Mouse (Mus musculus) mouse embryonic stem cell (cell line): ENCODE data around the gene Klhdc7b.
"Not testable (repeated sequence)": the region's sequence is repeated elsewhere in the genome, so short reads cannot be mapped to it uniquely, and the experiment has no call there.

Source experiments
- in situ Hi-C, 2 experiments: fragments of 300-500 bp; cut with MboI; formaldehyde crosslinking; loops; 1 replicate in 1 of 2; 3 replicates in 1 of 2; pipeline ENCODE4 v1.14.3; 2019 to 2020; ENCODE audit warnings: low sequenced_read_pairs in 2 of 2, low pct_unique_long_range_greater_than_20kb in 1 of 2, mixed read lengths in 1 of 2; ENCODE audit not compliant: unreplicated experiment in 1 of 2

The Klhdc7b gene

DNA sequence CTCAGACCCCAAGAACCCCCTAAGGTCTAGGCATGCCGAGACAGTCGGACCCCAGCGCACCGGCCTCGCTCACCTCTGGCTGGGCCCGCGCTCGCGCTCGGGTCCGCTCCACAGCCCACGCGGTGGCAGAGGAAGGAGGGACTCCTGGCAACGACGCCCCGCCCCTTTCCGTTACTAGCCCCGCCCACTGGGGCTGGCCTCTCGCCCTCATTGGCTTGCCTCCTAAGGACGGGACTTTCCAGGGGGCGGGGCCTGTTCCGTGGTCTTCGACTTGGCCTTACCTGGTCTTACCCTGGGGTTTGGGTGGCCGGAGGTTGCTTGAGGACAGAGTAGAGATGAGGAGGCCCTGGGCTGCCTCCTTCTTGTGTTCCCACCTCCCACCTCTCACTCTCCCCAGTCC lies 25.4 kb downstream of the Klhdc7b start, which contains the start of gene Syce3:
Gene Syce3 (minus strand): TSS at position 386 of the 400 bp plus-strand sequence.
- in situ Hi-C loops = no loop called here

DNA sequence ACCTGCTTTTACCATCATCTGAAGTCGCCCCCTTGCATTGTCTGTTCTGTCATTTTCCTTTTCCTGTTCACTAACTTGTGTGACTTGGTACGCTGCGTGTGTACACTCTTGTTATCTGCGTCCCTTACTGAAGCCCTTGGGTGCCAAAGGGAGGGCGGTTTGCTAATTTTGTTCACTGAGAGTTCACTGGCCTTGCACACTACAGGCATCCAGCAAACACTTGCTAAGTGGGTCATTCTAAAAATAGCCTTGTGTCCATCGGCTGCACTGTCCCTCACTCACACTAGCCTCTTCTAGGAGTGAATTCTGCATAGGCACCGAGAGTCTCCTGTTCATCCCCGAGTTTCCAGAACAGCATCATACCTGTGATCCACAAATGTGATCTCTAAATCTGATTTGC lies 30.6 kb downstream of the Klhdc7b start:
- in situ Hi-C loops = no loop called here

DNA sequence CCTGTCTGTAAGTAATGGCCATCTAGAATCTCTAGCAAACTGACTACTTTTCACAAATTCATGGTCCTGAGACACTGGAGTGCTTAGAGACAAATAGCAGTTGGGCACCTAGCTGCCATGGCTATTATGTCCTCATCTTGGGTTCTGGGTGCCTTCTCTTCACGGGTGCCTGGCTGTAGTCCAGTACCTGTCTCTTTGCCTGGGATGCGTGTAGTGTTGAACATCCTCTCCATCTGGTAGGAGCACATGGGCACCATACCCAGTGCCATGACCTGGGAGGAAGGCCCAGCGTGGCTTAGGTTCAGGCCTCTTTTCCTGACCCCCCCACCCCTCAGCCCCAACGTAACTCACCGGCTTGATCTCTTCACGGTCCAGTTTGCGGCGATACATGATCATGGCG lies 37.2 kb downstream of the Klhdc7b start:
- in situ Hi-C loops = no loop called here

DNA sequence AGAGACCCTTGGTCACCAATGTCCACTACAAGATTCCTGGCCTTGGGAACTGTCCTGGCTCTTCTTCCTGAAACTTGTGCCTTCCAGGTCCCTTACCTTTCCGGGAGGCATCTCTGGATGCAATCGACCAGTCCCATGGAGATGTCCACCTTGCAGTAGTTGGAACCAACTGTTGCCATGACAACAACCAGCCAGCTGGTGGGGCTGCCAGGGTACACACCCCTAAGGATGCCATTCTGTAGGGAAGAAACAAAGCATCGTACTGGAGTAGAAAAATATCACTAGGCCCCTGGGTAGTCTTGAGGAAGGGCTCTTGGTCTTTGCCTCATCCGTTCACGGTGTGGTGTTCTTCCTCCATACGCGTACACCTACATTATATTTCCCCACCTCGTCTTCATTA lies 39.9 kb downstream of the Klhdc7b start:
- in situ Hi-C loops = no loop called here

DNA sequence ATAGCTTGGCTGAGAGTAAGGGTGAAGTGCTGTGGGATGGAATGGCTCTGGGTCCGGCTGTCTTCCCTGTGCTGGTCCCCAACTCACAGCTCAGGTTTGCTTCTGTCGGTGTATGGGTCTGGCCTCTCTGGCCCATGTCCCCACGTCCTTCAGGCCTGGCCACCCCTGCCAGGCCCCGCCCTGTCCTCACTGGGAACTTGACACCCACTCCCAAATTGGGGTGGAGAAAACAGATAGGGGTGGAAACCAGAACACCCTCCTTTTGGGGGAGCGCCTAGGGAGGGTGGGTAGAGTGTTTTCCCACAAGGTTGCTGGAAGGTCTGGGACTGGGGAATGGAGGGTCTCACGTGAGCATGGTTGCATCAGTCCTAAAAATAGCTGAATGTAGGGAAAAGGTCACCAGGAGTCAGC lies 41.0 kb downstream of the Klhdc7b start, which contains the start of gene Cpt1b:
Gene Cpt1b (minus strand): TSS at position 153 of the 411 bp plus-strand sequence.
- in situ Hi-C loops = no loop called here

DNA sequence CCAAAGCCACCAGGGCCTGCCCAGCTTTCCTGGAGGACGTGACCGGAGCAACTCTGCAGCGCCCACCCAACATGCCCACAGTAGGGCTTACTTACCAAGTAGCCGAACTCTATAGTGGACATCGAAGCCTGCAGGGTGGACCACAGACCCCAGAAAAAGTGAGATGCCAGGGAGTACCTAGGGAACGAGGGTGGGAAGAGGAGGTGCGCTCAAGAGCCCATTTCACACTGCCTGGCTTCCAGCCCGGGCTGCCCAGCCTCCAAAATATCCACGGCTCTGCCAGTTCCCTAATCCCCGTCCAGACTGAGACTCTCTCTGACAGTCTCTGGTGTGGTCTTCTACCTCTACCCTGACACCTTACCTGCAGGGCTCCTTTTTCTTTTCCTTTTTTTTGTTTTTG lies 42.0 kb downstream of the Klhdc7b start:
- in situ Hi-C loops = no loop called here

DNA sequence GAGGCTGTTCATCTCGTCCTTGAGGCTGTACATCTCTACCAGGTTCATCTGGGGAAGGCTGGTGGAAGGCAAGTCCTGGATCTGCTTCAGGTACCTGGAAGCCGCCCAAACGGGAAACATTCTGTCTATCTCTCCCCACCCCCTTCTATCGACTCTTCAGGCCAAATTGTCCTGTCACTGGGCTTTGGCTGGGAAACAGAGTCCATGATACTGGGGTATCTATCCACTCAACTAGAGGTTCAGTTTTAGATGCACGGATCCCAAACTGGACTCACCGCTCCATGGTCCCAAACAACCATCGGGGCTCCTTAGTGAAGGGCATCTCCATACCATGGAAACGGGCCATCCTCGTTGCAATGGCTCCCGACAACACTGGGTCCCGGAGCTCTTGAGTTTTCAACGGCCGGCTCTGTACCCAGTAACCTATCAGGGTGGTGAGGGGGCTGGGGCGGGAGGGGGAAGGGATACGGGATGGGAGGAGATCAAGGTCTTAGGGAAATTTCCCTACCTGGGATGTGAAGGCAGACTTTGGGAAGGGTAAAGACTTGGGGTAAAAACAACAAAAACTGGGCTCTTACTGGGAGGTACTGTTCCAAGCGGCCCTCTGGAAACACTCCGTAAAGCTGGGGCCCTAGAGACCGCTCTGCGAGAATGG lies 43.5 kb downstream of the Klhdc7b start:
- in situ Hi-C loops = no loop called here

DNA sequence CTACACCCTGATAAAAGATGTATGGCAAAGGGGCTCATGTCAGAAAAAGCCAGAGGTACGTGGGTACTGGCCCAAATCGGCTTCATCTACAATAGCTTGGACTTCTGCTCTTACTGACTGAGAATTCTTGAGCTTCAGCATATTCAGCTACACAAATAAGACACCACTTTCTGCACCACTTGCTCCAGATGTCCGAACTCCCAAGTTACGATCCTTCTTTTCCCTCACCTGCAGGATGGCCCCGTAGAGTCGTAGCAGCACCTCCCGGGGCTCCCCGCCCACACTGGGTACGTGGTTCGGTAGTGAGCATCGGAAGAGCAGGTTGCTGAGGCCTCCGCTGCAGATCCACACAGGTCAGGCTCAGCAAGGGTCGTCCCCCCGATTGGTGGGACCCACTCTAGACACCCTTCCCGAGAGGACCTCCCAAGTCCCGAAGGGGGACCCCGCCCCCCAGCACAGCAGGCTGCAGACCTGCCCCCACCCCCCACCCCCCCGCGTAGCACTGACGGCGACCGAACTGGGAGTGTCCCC lies 44.2 kb downstream of the Klhdc7b start:
- in situ Hi-C loops = no loop called here

DNA sequence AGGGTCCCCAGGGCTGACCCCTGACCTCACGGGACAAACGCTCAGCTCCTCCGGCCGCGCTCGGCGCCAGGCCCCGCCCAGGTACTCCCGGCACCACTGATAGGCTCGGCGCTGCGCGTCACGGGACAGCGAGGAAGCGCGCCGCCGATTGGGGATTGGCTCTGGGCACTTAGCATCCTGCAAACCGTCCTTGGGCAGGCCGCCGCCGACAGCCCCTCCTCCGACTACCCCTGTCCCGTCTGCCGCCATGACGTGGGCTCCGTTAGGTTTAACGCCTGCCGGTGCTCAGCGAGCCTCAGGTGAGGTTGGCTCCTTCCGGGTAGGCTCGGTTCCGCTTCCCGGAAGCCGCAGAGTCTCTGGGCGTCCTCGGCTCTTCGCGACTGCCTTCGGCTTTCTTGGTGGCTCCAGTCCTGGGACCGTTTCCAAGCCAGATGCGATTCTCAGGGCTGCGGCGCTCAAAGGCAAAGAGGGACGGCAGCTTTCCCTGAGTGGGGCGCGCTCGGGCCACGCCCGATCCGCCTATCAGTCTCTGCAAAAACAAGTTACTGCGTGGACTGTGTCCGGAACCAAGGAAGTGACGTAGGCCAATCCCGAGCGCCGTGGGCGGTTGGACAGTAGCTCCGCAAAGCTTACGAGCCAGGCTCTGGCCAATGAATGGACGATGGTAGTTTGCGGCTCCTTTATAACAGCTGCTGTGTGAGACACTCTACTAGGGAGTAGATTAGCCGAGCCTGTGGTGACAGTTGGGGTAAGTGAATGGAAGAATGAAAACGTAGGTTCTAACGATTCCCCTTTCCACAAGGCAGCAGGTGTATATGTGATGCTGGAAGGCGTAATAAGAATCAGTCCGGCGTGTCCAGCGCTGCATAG lies 44.9 kb downstream of the Klhdc7b start, which contains the start of the genes C730034F03Rik, Gm44502 and Chkb:
Gene C730034F03Rik (plus strand): TSS at position 238 of the 870 bp plus-strand sequence.
Gene Gm44502 (minus strand): TSS at position 345 of the 870 bp plus-strand sequence.
Gene Chkb (minus strand): TSS at position 557 of the 870 bp plus-strand sequence.
- in situ Hi-C loops = no loop called here

DNA sequence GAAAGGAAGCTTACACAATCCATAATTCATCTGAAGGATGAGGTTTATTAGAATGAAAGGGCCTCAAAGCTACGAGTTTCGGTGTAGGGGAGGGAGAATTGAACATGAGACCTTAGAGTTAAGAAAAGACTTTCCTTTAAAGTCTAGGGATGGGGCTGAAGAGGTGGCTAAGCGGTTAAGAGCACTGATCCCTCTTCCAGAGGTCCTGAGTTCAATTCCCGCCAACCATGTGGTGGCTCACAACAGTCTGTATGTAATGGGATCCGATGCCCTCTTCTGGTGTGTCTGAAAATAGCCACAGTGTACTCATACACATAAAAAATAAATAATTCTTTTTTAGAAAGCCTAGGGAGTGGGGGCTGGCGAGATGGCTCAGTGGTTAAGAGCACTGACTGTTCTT lies 45.6 kb downstream of the Klhdc7b start:
- in situ Hi-C loops = no loop called here

DNA sequence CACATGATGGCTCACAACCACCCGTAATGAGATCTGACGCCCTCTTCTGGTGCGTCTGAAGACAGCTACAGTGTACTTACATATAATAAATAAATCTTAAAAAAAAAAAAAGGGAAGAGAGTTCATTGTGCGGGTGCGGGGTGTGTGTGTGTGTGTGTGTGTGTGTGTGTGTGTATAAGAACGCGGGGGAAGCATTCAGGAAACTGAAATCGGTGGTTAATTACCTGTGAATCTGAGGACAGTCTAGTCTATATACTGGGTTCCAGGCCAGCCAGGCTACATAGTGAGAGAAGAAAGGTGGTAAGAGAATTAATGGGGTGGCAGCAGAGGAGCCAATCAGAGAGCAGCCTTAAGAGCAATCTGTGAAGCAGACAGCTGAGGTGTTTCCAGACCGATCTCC lies 46.1 kb downstream of the Klhdc7b start:
- in situ Hi-C loops = not testable (repeated sequence)

DNA sequence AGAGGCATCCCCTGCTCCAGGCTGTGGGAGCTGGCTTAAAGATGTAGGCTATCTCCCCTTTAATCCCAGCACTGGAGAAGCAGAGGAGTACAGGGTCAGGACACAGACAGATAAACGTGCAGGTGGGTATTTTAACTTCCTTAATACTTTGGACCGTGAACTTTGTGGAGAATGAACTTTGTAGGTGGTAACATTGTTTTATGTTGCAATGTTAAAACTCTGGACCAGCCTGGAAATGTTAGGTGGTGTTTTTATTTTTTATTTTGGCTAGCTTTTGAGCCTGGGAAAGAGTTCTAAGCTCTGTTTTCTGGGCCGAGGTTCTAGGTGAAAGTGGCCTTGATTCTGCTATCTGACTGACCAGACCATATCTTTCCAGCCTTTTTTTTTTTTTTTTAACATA lies 46.6 kb downstream of the Klhdc7b start:
- in situ Hi-C loops = no loop called here

DNA sequence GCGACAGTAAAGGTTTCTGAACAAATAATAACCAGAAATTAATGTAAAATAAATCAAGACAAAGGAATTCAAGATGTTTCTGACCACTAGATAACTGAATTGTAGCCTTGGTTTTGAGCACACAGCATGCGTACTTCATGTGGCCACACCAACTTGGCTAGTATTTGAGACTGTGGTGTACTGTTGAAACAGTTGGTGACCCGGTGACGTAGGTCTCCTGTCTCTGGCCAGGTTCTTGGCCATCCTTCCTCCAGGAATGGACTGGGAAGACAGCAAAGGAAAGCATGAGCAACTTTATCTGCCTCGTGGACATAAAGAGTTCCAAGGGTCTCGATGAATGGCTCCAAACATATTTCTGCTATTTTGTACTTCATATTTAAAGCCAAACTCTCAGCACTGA lies 47.1 kb downstream of the Klhdc7b start:
- in situ Hi-C loops = no loop called here

DNA sequence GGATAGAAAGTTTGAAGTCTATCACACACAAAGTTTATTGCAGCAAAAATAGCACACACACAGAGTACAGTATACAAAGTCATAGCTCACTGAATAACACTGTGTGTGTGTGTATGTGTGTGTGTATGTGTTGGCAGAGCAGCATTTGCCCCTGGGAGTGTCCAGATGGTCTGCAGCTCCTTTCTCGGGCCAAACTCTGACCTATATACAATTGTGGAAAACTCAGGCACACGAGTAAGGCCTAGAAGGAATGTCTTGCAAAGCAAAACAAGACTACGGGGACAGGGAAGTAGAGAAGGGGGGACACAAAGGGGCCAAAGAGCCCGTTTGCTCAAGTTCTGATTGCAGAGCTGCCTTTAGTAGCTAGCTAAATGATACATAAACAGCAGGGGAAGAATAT lies 48.2 kb downstream of the Klhdc7b start:
- in situ Hi-C loops = no loop called here

DNA sequence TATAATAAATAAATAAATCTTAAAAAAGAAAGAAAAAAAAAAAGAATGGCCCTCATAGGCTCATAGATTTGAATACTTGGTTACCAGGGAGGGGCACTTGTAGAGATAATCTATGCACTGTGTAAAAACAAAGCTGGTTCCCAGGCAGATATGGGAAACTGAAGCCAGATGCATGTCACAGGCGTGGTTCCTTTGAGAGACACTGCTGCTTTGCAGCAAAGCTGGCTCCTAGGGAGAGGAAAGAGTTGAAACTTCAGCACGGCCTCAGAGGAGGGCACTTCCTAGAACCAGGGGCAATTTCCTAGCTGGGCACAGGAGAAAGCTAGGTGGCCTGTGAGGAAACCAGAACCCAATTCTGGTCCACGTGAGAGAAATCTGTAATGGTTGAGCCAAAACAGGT lies 49.4 kb downstream of the Klhdc7b start:
- in situ Hi-C loops = no loop called here

DNA sequence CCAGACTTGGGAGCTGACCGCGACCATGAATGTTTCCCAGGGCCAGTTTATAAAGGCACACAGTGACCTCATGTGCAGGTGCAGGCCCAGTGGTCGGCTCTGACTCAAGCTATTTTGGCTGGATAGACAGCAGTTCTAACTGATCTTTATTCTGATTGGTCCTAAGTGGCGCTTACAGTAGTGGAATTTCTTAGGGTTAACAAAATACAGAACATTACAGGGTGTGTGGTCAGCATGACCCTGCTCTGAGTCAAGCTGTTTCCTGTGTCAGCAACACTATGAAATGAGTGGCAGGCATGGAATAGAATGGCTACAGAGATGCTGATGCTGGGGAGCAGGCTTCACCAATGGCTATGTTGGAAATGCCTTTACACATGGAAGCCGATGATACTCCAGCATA lies 51.2 kb downstream of the Klhdc7b start:
- in situ Hi-C loops = no loop called here
